Mouse (Mus musculus) embryo, embryonic 10.5 days (tissue): Measurements from ENCODE around the gene Atg5.
"Not testable (repeated sequence)": the region's sequence is repeated elsewhere in the genome, so short reads cannot be mapped to it uniquely, and the experiment has no call there.

Experiments
- DNase-seq: peaks from one replicate; pipeline ENCODE4 v3.0.0-alpha.2; 2015; ENCODE audit warnings: low spot score

The Atg5 gene

GRCm38 (mm10) chr10:44315276-44315675 lies 47.1 kb downstream of the Atg5 start:
- DNase-seq = no peak

- no peak for DNase-seq
Measured at GRCm38 (mm10) chr10:44316280-44317270, 48.4 kb downstream of the Atg5 start.

- DNase-seq = peak; percentile 14
Measured at GRCm38 (mm10) chr10:44322166-44322565, 54.0 kb downstream of the Atg5 start.

- no peak for DNase-seq
Measured at GRCm38 (mm10) chr10:44323070-44323775, 55.1 kb downstream of the Atg5 start.

- no peak for DNase-seq
Measured at GRCm38 (mm10) chr10:44323836-44324235, 55.7 kb downstream of the Atg5 start.

GRCm38 (mm10) chr10:44325551-44326500 lies 57.7 kb downstream of the Atg5 start:
- no peak for DNase-seq

GRCm38 (mm10) chr10:44327057-44327456 lies 58.9 kb downstream of the Atg5 start:
- no peak for DNase-seq

GRCm38 (mm10) chr10:44328347-44328746 lies 60.2 kb downstream of the Atg5 start:
- peak; percentile 70 for DNase-seq

- DNase-seq = no peak
Measured at GRCm38 (mm10) chr10:44330717-44331116, 62.6 kb downstream of the Atg5 start.

GRCm38 (mm10) chr10:44331469-44331868 lies 63.3 kb downstream of the Atg5 start:
- DNase-seq = no peak

GRCm38 (mm10) chr10:44332656-44333055 lies 64.5 kb downstream of the Atg5 start:
- DNase-seq = not testable (repeated sequence)

GRCm38 (mm10) chr10:44336641-44337382 lies 68.7 kb downstream of the Atg5 start:
- not testable (repeated sequence) for DNase-seq

GRCm38 (mm10) chr10:44338571-44338970 lies 70.4 kb downstream of the Atg5 start:
- DNase-seq = no peak

- DNase-seq = no peak
Measured at GRCm38 (mm10) chr10:44339326-44339725, 71.2 kb downstream of the Atg5 start.

- no peak for DNase-seq
Measured at GRCm38 (mm10) chr10:44340928-44341327, 72.8 kb downstream of the Atg5 start.

GRCm38 (mm10) chr10:44341826-44342521 lies 73.8 kb downstream of the Atg5 start:
- DNase-seq = no peak

- DNase-seq = no peak
Measured at GRCm38 (mm10) chr10:44343351-44343750, 75.2 kb downstream of the Atg5 start.

GRCm38 (mm10) chr10:44347549-44348172 lies 79.5 kb downstream of the Atg5 start:
- no peak for DNase-seq

- no peak for DNase-seq
Measured at GRCm38 (mm10) chr10:44348474-44349415, 80.6 kb downstream of the Atg5 start.
